Mouse (Mus musculus) c-Kit-negative CD71-positive TER-119-positive erythroid progenitor cells, embryonic 14.5 days (primary cell): ENCODE data around the gene Fbxw11.
"Not testable (repeated sequence)": the region's sequence is repeated elsewhere in the genome, so short reads cannot be mapped to it uniquely, and the experiment has no call there.

Experiments
- DNase-seq: peaks from one replicate; pipeline ENCODE4 v3.0.0-alpha.2; 2013; ENCODE audit warnings: low read depth, low spot score

The Fbxw11 gene

GRCm38 (mm10) chr11:32642249-32642876 is at the start of gene Fbxw11:
TSS of gene Fbxw11 (plus strand) at chr11:32642724.
- peak; percentile 94 for DNase-seq

DNA sequence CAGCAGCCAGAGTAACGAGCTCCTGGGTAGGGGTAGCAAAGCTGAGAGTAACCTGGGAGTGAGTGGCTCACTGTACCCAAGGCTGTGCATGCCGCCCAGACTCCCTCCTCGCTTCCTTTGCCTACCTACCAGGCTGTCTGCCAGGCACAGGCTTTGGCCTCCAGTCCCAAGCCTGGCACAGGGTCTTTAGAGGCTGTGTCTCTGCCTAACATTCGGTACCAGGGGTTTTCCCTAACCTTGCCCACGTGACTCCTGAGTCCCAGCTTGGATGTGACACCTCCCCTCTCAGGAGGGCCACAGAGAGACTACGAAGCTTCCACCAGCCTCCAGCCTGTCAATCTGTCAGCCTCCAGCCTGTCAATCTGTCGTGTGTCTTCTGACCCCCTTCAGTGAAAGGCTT is 49.4 kb upstream of the Fbxw11 start:
- DNase-seq: no peak

DNA sequence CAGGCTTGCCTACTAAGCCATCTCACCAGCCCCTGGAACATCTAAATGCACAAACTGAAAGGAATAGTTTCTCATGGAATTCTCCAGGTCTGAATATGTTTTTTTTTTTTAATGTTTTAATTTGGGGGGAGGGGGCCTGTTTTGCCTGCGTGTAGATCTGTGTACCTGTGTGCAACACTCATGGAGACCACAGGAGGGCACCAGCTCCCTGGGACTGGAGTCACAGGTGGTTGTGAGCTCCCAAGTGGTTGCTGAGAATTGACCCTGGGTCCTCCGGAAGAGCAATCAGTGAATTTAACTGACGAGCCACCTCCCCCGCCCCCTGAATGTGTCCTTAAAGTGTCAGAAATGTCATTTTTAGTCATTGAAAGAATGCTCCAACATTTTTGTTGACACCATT is 48.4 kb upstream of the Fbxw11 start:
- DNase-seq: no peak

DNA sequence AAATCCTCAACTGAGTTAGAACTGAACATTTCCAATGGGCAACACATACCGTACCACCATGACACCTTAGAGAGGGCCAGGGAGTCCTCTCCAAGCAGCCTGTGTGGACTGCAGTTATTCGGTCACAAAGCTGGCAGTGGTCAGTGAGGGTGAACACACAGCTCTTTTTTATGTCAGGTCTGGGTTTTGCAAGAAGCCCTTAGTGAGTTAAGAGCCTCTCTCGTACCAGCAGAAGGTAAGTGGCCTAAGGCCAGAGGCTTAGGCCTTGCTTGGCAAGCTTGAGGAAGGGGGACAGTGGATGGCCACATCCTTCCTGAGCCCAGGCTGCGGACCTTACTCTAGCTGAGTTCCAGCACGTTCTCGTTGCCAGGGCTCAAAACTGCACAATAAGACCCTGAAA is 42.2 kb upstream of the Fbxw11 start:
- no peak for DNase-seq

GRCm38 (mm10) chr11:32601528-32602323 is 40.8 kb upstream of the Fbxw11 start:
- no peak for DNase-seq

DNA sequence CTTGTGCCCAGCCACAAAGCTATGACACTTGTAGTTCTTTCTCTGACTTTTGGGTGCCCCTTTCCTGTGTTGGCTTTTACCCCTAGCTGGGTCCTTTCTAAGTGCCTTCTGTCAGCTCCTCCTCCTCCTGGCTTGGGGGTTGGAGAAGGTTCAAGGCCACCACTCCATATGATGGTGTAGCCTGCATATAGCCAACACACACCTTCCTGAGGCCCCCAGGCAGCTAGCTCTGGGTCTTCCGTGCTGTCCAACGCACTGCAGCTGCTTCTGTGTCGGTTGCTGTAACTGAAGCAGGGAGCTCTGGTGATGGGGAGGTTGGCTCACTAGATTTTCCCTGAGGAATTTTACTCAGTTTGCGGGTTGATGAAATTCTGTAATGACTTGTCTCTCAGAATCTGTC is 37.9 kb upstream of the Fbxw11 start:
- no peak for DNase-seq

- DNase-seq: no peak
These were observed 37.2 kb upstream of the Fbxw11 start for GRCm38 (mm10) chr11:32605131-32605860.

DNA sequence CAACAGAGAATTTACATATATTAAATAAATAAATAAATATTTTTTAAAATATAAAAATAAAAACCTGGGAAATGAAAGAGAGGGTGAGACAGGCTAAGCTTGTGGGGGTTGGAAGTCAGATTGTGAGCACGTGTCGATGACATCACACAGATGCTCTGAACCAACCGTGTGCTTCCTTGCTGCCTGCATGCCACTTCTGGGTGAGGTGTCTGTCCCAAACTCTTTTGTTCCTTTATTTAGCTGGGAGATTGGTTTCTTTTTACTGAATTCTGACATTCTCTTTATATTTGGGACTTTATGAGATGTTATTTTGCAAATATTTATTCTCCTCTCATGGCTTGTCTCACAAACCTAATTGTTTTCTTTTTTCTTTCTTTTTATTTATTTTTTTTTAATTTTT is 36.6 kb upstream of the Fbxw11 start:
- no peak for DNase-seq

- no peak for DNase-seq
These were observed 35.2 kb upstream of the Fbxw11 start for GRCm38 (mm10) chr11:32607319-32607718.

DNA sequence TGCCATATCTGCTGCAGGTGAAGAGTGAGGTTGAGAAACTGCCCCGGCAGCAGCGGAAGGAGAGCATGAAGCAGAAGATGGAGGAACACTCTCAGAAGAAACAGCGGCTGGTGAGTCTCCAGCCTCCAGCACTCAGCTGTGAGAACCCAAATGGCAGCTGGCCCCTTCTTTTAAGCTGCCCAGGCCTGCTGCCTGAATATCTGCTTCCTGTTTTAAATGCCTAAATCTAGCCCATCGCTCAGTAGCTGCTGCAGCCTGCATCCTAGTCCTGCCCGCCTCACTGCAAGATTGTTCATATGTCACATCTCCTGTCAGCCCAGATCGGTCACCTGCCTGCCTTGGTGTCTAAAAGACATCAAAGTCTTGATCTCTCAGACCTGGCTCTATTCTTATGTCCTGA is 31.9 kb upstream of the Fbxw11 start:
- DNase-seq: no peak

- no peak for DNase-seq
These were observed 30.2 kb upstream of the Fbxw11 start for GRCm38 (mm10) chr11:32612304-32612703.

DNA sequence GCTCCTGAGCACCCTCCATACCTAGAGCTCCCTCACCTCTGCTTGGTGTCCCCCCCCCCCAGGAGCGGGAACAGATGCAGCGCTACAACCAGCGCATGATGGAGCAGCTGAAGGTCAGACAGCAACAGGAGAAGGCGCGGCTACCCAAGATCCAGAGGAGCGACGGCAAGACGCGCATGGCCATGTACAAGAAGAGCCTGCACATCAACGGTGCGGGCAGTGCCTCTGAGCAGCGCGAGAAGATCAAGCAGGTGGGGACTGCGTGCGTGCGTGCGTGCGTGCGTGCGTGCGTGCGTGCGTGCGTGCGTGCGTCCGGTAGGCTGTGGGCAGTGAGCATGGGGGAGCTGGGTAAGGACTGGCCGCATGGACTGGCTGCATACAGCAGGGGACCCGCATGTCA is 28.1 kb upstream of the Fbxw11 start:
- no peak for DNase-seq

DNA sequence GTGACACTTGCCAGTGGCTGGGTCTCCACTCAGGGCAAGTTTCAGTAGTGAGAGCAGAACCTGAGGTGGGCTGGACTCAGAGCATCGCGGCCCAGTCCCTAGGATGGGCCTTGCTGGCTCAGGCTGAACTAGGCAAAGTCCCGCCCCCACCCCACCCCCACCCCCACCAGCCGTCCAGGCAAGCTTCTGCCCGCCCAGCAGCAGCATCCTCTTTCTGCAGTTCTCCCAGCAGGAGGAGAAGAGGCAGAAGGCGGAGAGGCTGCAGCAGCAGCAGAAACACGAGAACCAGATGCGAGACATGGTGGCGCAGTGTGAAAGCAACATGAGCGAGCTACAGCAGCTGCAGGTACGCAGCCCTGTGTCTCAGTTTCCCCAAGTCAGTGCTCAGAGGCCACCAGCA is 27.0 kb upstream of the Fbxw11 start:
- no peak for DNase-seq

GRCm38 (mm10) chr11:32616091-32616490 is 26.4 kb upstream of the Fbxw11 start:
- no peak for DNase-seq

- DNase-seq: no peak
These were observed 24.5 kb upstream of the Fbxw11 start for GRCm38 (mm10) chr11:32618036-32618435.

- not testable (repeated sequence) for DNase-seq
These were observed 23.9 kb upstream of the Fbxw11 start for GRCm38 (mm10) chr11:32618641-32619040.

- DNase-seq: no peak
These were observed 23.2 kb upstream of the Fbxw11 start for GRCm38 (mm10) chr11:32619257-32619816.

GRCm38 (mm10) chr11:32619866-32620456 is 22.6 kb upstream of the Fbxw11 start:
- DNase-seq: no peak

DNA sequence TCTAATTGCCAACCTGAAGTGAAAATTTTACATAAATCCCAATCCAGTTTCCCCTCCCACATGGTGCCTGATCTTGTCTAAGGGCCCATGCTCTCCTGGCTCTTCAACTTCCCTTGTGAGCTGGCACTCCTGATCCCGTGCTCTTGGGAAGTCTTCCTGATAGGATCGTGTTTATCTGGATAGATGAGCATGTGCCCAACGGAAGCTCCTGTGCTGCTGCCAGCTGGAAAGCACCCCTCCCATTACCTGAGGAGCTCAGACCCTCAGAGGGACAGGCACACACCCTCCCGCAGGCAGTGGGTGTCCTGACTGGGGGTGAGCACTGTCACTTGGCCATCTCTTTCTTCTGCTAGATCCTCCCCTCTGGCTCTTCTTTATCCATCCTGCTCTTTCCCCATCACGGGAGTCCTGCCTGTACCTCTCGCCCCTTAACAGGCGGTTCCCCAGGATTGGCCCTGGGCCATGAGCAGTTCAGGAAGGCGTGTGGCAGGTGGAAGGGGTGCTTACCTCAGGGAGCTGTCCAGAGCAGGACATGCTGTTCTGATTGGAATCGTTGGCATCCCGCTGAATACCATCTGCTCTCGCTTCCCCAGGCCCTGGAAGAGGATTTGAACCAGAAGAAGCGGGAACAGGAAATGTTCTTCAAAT is 20.6 kb upstream of the Fbxw11 start:
- no peak for DNase-seq

DNA sequence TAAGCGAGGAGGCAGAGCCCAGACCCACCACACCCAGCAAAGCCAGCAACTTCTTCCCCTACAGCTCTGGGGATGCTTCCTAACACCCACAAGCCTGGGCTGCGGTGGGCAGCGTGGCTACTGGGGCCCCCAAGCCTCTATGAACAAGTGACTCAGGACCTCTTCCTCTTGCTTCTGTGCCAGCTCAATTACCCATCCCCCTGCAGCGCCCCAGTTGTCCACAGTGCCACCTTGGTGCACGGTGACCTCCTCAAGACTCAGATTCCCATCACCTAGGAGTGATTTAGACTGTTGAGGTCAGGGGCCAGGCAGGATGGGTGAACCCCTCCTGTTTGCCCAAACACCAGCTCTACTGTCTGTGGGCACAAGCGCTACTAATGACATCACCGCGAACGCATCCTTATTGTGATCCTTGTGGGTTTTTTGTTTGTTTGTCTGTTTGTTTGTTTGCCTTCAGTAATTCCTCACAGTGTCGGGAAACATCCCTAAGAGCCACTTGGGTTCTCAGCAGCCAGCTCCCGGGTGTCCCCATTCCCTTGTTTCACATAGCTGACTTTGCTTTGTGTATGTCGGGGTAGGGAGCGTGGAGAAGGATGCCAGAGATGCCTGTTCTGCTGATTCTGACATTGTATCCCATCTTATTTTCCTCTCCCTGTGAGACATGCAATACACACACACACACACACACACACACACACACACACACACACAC is 19.9 kb upstream of the Fbxw11 start:
- no peak for DNase-seq

DNA sequence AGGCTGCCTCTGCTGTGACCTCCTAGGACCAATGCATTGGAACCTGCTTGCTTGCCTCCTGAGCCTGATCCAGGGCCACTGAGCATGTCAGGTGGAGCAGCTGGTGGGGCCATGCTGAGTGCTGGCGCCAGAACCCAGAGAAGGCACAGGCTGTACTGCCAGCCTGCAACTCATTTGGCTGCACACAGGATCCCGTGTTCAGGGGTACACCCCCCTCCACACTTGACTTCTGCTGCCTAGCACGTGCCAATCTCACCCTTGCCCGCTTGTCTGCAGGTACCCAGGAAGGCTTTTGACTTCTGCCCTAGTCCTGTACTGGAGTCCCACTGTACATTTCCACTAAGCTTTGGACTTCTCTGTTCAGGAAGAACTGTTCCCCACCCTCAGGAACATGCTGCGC is 19.3 kb upstream of the Fbxw11 start:
- no peak for DNase-seq
